Mouse (Mus musculus) ES-E14 (cell line): Measurements from ENCODE around the gene Btrc.

Source experiments
- CHD2 ChIP-seq: IDR thresholded peaks from 2 replicates; pipeline ENCODE4 v1.6.1; 2014; ENCODE audit warnings: mild to moderate bottlenecking, low read depth, low read length, inconsistent platforms
- HCFC1 ChIP-seq: IDR thresholded peaks from 2 replicates; pipeline ENCODE4 v1.6.1; 2012; ENCODE audit warnings: low read length, inconsistent platforms, borderline replicate concordance; ENCODE audit not compliant: insufficient read depth
- ZC3H11A ChIP-seq: IDR thresholded peaks from 2 replicates; pipeline ENCODE4 v1.6.1; 2012; ENCODE audit warnings: low read depth, mild to moderate bottlenecking, inconsistent platforms, low read length, borderline replicate concordance
- ZNF384 ChIP-seq: IDR thresholded peaks from 2 replicates; pipeline ENCODE4 v1.6.1; 2012; ENCODE audit warnings: low read depth, low read length, inconsistent platforms

GRCm38 (mm10) chr19:45535929-45536328 is 172.4 kb downstream of the Btrc start:
- TF ChIP-seq ZC3H11A (no peak), HCFC1 (no peak), CHD2 (no peak), ZNF384 (no peak)
